Mouse (Mus musculus): Measurements from ENCODE around the gene Gm21188.
"Not testable (repeated sequence)": the region's sequence is repeated elsewhere in the genome, so short reads cannot be mapped to it uniquely, and the experiment has no call there.

GRCm38 (mm10) chr13:120025576-120025975 lies 26.4 kb downstream of the Gm21188 start:
- TF ChIP-seq CTCF, EP300 (IDR thresholded peaks at IDR 0.05; ENCODE audit: low read depth): not testable (repeated sequence)

All from liver, embryonic 14.5 days (tissue).